Comparison of ENCODE assay signal across 19 mouse cellular contexts in the genomic region with DNA sequence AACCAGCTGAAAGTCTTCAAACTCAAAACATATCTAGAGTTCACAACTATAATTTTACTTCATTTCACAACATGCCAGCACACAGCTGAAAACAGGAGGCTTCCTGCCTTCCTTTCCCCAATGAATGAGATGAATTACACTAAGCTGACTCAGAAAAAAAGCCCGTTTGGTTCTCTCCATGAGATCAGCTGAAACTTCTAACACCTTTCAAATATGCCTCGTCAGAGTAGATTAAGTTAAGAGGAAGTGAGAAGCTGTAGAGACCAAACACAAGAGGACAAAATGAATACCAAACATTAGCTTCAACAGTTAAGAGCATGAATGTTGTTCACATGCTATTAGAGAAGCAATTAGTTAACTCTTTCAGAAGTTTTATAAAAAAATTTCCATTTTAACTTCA.
"Had no signal": no experiment of that assay in that cellular context is flagged by ENCODE, and none has a peak within 500 bp of the region (broad histone marks: within the 10 kb centered on the region; RNA-seq: fewer than 3 reads in every experiment).

No protein-coding gene starts in this region.

- H3K9ac ChIP-seq: kidney, embryonic 15.5 days; limb, embryonic 12.5 days; liver, embryonic 13.5 days; liver, postnatal 0 days; neural tube, embryonic 15.5 days had no signal

- DNase-seq: kidney, adult 2 months; kidney, postnatal 4 days; liver; liver, embryonic 13.5 days; liver, postnatal 0 days; lung, postnatal 10 days; midbrain, embryonic 14.5 days; right cerebral cortex, adult 18-20 months; right cerebral cortex, postnatal 25 days; thymus, postnatal 4 days had no signal

- H3K9me3 ChIP-seq: kidney, embryonic 15.5 days; limb, embryonic 12.5 days; liver, embryonic 13.5 days; midbrain, embryonic 10.5 days; neural tube, embryonic 15.5 days had no signal

- H3K27ac ChIP-seq: kidney, embryonic 15.5 days; layer of hippocampus, adult 2 months; limb, embryonic 12.5 days; liver, embryonic 13.5 days; macrophage; midbrain, embryonic 10.5 days; neural tube, embryonic 15.5 days; stomach, postnatal 0 days had no signal

- H3K4me2 ChIP-seq: kidney, embryonic 15.5 days; limb, embryonic 12.5 days; liver, embryonic 13.5 days; neural tube, embryonic 15.5 days had no signal

- ATAC-seq: intestine, embryonic 16.5 days; liver, postnatal 0 days had no signal

- H3K4me1 ChIP-seq: kidney, embryonic 15.5 days; limb, embryonic 12.5 days; liver, embryonic 13.5 days; midbrain, embryonic 10.5 days; neural tube, embryonic 15.5 days had no signal

- H3K27me3 ChIP-seq: kidney, embryonic 15.5 days; limb, embryonic 12.5 days; liver, embryonic 13.5 days; neural tube, embryonic 15.5 days had no signal

- H3K4me3 ChIP-seq: kidney, embryonic 15.5 days; layer of hippocampus, adult 2 months; limb, embryonic 12.5 days; liver, embryonic 13.5 days; midbrain, embryonic 10.5 days; myocyte; neural tube, embryonic 15.5 days had no signal
